Mouse (Mus musculus) left cerebral cortex, postnatal 10 days (tissue): ENCODE data around the gene Id2. TPM values are rescaled to one million over a fixed set of nuclear protein-coding genes. Genes with fewer than 3 reads are reported as not detected.

ENCODE experiments used
- total RNA-seq, 2 experiments: library from RNA; stranded (reverse); gene quantifications; 2 replicates each; pipeline ENCODE4 v1.2.3; 2021

The Id2 gene
- total RNA-seq, 2 experiments from 2014 or later: 160 to 186 TPM

Other genes starting within 250 kb of the Id2 start
- gene Kidins220, start 122.2 kb downstream of the Id2 start, total RNA-seq: 100 to 1,000 TPM; 323 to 328 TPM